Mouse (Mus musculus) forebrain, embryonic 14.5 days (tissue): ENCODE results near the gene Runx1. TPM values are rescaled to one million over a fixed set of nuclear protein-coding genes. Genes with fewer than 3 reads are reported as not detected.

Experiments
- ATAC-seq: fragments of 200-750 bp; cut with Nextera tagmentation; 2 replicates; pipeline ENCODE4 v1.8.0; 2017; ENCODE audit warnings: mild to moderate bottlenecking, moderate library complexity
- DNase-seq: peaks from one replicate; pipeline ENCODE4 v3.0.0-alpha.2; 2015; ENCODE audit warnings: low spot score
- H3K27ac ChIP-seq: fragments of 300-500 bp; sonication (generic); 2 replicates; pipeline ENCODE4 v1.5.1; 2014; ENCODE audit warnings: low read depth, mild to moderate bottlenecking, control low read depth, low read length, moderate library complexity
- H3K27me3 ChIP-seq: fragments of 300-500 bp; sonication (generic); replicated peaks from 2 replicates; pipeline ENCODE4 v1.6.1; 2014; ENCODE audit warnings: low read length, control low read depth, mixed read lengths; ENCODE audit not compliant: control insufficient read depth, insufficient read depth
- H3K36me3 ChIP-seq: fragments of 300-500 bp; sonication (generic); 2 replicates; pipeline ENCODE4 v1.6.1; 2014; ENCODE audit warnings: low read length, control low read depth; ENCODE audit not compliant: control insufficient read depth, insufficient read depth
- H3K4me1 ChIP-seq: fragments of 300-500 bp; sonication (generic); 2 replicates; pipeline ENCODE4 v1.6.1; 2014; ENCODE audit warnings: antibody characterized with exemption, low read length, control low read depth; ENCODE audit not compliant: control insufficient read depth, insufficient read depth
- H3K4me2 ChIP-seq: fragments of 300-500 bp; sonication (generic); 2 replicates; pipeline ENCODE4 v1.6.1; 2014; ENCODE audit warnings: mild to moderate bottlenecking, control low read depth, low read length
- H3K4me3 ChIP-seq: fragments of 300-500 bp; sonication (generic); 2 replicates; pipeline ENCODE4 v1.5.1; 2014; ENCODE audit warnings: low read depth, low read length, control low read depth
- H3K9ac ChIP-seq: fragments of 300-500 bp; sonication (generic); 2 replicates; pipeline ENCODE4 v1.6.1; 2014; ENCODE audit warnings: mild to moderate bottlenecking, low read length, control low read depth, moderate library complexity
- H3K9me3 ChIP-seq: fragments of 300-500 bp; sonication (generic); replicated peaks from 2 replicates; pipeline ENCODE4 v1.6.1; 2016; ENCODE audit warnings: low read length, control low read depth, mixed read lengths; ENCODE audit not compliant: control insufficient read depth
- WGBS: fragments of 180-500 bp; shearing (Covaris S2); extraction: QIAGEN DNeasy Blood & Tissue Kit; methylation state at CpG from one replicate; pipeline ENCODE4 v1.1.7; 2014; 5-methylcytosine and 5-hydroxymethylcytosine counted together
- polyA plus RNA-seq: library from polyadenylated mRNA; unstranded; fragments of >200 nt; fragmentation: Nextera tagmentation; extraction: Ambion mirVana; gene quantifications from 2 replicates; pipeline ENCODE4 v1.2.1, GENCODE M21; 2014

Gene Runx1
- polyA plus RNA-seq, 1 experiment from 2014 or later, result 0.39 TPM

DNA sequence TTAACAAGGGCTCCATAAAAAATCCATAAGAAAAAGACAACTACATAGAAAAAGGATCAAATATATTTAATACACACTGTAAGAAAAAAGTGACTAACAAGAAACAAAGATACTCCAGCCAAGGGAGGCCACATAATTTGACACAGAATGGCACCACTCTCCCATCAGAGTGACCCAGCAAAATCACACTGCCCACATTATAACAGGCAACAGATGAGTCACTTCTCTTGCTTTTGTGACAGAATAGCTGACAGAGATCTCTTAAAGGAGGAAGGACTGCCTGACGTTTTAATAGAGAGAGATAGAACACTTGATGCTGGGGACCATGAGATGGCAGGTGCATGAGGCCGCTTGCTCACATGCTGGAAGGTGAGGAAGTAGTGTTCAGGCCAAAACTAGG, 35.6 kb upstream of the Runx1 start:
- 82% methylated on average over 2 of the region's 2 CpGs for WGBS
- DNase-seq (no peak), ATAC-seq (no peak)
- no peak overlapping the region for H3K27ac ChIP-seq
- H3K4me1 ChIP-seq, result no peaks in the 10 kb centered on the region
- no peak overlapping the region for H3K4me2 ChIP-seq
- H3K36me3 ChIP-seq, result no peaks in the 10 kb centered on the region
- no peak overlapping the region for H3K4me3 ChIP-seq
- H3K9me3 ChIP-seq, result no peaks in the 10 kb centered on the region
- no peak overlapping the region for H3K9ac ChIP-seq
- no peaks in the 10 kb centered on the region for H3K27me3 ChIP-seq

DNA sequence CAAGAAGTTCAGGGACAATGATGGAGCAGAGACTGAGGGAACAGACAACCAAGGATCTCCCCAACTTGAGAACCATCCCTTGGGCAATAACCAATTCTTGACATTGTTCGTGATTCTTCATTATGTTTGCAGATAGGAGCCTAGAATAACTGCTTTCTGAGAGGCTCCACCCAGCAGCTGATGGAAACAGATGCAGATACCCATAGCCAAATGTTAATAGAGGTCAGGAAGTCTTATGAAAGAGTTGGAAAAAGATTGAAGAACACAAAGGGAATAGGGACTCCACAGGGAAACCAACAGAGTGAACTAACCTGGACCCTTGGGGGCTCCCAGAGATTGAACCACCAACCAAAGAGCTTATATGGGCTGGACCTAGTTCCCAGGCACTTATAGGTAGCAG, 34.7 kb upstream of the Runx1 start:
- Histone ChIP-seq H3K27ac (no peak overlapping the region), H3K4me1 (no peaks in the 10 kb centered on the region), H3K9me3 (no peaks in the 10 kb centered on the region), H3K9ac (no peak overlapping the region), H3K4me3 (no peak overlapping the region), H3K4me2 (no peak overlapping the region), H3K36me3 (no peaks in the 10 kb centered on the region), H3K27me3 (no peaks in the 10 kb centered on the region)
- WGBS, result 96% methylated on average over 1 of the region's 1 CpGs
- ATAC-seq, result no peak
- DNase-seq, result no peak

DNA sequence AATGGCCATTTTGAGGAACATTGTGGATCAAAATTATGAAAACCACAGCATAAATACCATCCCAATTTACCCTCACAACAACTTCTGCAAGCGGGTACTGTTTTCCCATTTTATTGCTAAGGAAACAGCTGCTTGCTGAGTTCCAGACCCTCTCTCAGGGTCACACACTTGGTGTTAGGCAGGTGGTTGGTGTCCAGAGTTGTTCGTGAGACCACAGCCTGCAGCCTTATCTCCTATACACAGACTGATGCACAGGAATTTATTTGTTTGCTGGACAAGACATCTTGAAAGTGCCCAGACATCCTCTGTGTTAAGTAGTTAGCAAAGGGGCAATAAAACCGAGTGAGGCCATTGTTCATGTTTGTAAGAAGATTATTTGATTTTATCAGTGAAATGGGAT, 30.8 kb upstream of the Runx1 start:
- no peaks in the 10 kb centered on the region for H3K4me1 ChIP-seq
- WGBS, result 86% methylated on average over 3 of the region's 3 CpGs
- no peaks in the 10 kb centered on the region for H3K27me3 ChIP-seq
- H3K4me2 ChIP-seq, result no peak overlapping the region
- DNase-seq, result no peak
- H3K27ac ChIP-seq, result no peak overlapping the region
- no peaks in the 10 kb centered on the region for H3K9me3 ChIP-seq
- H3K9ac ChIP-seq, result no peak overlapping the region
- H3K36me3 ChIP-seq, result no peaks in the 10 kb centered on the region
- H3K4me3 ChIP-seq, result no peak overlapping the region
- ATAC-seq, result no peak

DNA sequence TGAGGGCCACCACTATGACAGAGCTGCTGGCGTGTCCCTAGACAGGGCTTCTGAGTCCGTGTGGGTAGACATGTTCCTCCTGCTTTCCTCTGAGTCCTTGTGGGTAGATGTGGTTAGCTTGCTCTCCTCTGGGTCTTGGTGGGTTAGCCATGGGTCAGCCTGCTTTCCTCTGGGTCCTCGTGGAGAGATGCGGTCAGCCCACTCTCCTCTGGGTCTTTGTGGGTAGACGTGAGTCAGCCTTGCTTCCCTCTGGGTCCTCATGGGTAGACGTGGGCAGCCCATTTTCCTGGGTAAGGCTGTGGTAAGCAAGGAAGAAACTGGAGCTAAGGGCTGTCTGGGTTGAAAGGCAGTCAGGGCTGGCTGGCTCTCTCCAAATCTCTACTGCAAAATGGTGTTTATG, 26.3 kb upstream of the Runx1 start:
- DNase-seq (no peak), ATAC-seq (no peak)
- Histone ChIP-seq H3K4me2 (no peak overlapping the region), H3K4me1 (no peaks in the 10 kb centered on the region), H3K27ac (no peak overlapping the region), H3K9me3 (no peaks in the 10 kb centered on the region), H3K36me3 (no peaks in the 10 kb centered on the region), H3K4me3 (no peak overlapping the region), H3K27me3 (no peaks in the 10 kb centered on the region), H3K9ac (no peak overlapping the region)
- WGBS, result 92% methylated on average over 6 of the region's 6 CpGs

DNA sequence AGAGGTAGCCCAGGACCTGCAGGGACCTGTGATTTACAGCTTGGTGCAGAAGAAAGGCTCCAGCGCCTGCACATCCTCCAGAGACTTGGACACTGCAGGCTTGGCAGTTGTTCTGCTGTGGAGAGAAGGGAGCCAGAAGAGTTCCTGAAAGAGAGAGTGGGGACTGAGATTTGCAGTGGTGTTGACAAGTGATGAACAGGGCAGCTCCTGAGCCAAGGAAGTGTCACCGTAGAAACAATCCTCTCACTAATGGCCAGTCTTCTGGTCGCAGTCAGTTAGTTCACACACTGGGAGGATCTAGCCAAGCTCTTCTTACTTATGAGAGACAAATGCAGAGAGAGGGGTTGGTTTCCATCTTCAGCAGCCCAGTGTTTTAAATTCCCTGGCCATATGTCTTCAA, 24.5 kb upstream of the Runx1 start:
- Histone ChIP-seq H3K9ac (no peak overlapping the region), H3K4me2 (no peak overlapping the region), H3K4me3 (no peak overlapping the region), H3K27me3 (no peaks in the 10 kb centered on the region), H3K27ac (no peak overlapping the region), H3K9me3 (no peaks in the 10 kb centered on the region), H3K4me1 (no peaks in the 10 kb centered on the region), H3K36me3 (no peaks in the 10 kb centered on the region)
- DNase-seq (no peak), ATAC-seq (no peak)
- WGBS, result 75% methylated on average over 3 of the region's 3 CpGs

DNA sequence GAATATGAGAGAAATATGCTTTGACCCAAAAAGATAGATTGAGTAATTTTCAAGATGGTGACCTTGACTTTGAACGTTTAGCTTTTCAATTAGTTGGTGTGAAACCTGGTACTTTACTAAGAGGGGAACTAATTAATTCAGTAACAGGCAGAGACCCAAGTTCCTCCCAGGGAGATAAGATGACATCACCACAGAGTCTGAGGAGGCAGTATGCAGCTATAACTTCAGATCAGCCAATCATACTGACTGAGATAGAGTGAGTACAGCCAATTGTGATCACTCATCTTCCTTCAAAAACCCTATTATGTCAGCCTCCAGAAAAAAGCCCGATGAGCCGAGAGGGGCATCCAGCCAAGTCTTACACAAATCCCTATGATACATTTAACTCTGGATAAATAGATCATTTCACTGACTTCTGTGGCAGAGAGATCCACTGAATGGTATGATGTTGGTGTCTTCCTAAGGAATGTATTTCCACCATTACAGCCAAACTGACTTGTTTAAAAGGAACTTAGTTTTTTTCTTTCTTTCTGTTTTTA, 21.9 kb upstream of the Runx1 start:
- DNase-seq (peak; percentile 37), ATAC-seq (peak; percentile 52; the same call in 1 of the 2 replicates)
- no peaks in the 10 kb centered on the region for H3K9me3 ChIP-seq
- no peaks in the 10 kb centered on the region for H3K4me1 ChIP-seq
- H3K27ac ChIP-seq, result no peak overlapping the region
- H3K27me3 ChIP-seq, result no peaks in the 10 kb centered on the region
- 55% methylated on average over 3 of the region's 3 CpGs for WGBS
- no peaks in the 10 kb centered on the region for H3K36me3 ChIP-seq
- no peak overlapping the region for H3K4me2 ChIP-seq
- H3K4me3 ChIP-seq, result no peak overlapping the region
- H3K9ac ChIP-seq, result no peak overlapping the region

DNA sequence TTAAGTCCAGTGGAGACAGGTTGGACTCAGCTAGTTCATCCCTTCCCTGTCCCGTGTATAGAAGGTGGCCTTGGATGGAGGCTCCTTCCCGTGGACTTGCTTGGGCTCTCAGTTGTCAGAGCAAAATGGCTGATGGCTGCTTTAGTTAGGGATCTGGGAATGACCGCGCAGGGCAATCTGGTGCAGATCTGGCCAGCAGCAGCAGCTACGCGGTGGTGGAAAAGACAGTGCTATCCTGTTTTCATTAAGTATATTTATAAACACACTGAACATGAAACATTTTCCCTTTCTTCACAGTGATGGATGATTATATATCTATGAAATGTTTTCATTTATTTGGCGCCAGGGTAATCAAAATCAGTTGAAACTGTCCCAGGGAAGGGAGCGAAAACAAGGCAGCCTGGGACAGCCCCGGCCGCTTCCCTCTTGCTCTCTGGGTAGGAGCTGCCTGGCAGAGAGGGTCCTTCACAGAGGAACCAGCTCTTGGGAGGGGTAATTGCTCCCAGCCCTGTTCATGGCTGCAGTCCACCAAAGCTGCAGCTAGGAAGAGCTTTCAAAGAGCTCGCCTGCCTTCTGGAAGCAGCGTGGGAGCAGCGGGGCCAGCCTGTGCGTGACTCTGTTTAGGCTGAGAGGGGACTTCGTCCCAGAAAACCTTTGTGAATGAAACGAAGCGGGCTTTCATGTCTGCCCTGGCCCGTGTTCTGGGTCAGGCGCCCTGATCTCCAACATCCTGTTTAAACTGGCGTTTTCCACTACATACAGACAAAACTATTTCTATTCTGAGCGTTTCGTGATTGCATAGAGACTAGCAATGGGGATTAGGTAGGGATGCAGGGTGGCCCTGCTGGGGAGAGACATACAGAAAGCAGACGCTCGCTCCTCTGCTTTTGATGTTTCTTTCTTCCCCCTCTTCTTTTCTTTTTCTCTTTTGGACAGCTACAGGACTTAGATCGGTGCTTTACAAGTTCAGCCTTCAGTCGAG, 19.6 kb upstream of the Runx1 start:
- Histone ChIP-seq H3K36me3 (no peaks in the 10 kb centered on the region), H3K9me3 (no peaks in the 10 kb centered on the region), H3K27me3 (no peaks in the 10 kb centered on the region), H3K4me1 (no peaks in the 10 kb centered on the region), H3K27ac (no peak overlapping the region), H3K4me2 (no peak overlapping the region), H3K9ac (no peak overlapping the region), H3K4me3 (no peak overlapping the region)
- DNase-seq (peak; percentile 52), ATAC-seq (peak; percentile 50)
- 51% methylated on average over 26 of the region's 26 CpGs for WGBS

DNA sequence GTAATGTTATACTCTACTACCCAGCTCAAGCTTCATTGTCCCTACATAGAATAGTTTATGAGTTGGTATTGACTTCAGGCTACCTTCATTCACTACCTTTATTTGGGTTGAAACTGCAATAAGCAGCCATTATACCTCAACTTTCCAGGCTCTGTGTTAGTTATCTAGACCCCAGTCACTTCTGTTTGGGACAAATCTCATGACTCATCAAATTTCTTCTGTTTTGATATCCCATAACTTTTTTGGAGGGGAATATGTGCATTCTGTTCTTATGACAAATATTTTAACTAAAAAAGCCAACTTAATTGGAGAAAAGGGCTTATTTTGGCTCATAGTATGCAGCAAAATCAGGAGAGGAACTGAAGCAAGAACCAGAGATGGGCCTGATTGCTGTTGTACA, 12.8 kb upstream of the Runx1 start:
- no peak overlapping the region for H3K27ac ChIP-seq
- no peak overlapping the region for H3K4me3 ChIP-seq
- no peaks in the 10 kb centered on the region for H3K27me3 ChIP-seq
- H3K4me1 ChIP-seq, result no peaks in the 10 kb centered on the region
- ATAC-seq (no peak), DNase-seq (no peak)
- H3K36me3 ChIP-seq, result no peaks in the 10 kb centered on the region
- H3K9me3 ChIP-seq, result no peaks in the 10 kb centered on the region
- H3K9ac ChIP-seq, result no peak overlapping the region
- no peak overlapping the region for H3K4me2 ChIP-seq

DNA sequence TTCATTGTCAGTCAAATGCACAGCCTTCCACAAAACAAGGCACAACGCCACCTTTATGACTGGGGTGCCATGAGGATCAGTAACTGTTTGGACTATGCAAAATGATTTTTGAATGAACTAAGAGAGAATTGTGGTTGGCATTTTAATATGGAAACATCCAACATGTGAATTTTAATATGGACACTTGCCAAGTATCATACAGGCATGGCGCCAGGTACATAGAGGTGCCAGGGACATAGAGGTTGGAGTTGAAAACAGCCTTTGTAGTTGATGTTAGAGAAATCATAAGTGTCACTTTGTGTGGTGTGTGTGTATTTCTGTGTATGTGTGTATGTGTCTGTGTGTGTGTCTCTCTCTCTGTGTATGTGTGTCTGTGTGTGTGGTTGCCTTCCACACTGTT, 5.4 kb upstream of the Runx1 start:
- 86% methylated on average over 2 of the region's 2 CpGs for WGBS
- H3K9me3 ChIP-seq, result no peaks in the 10 kb centered on the region
- DNase-seq, result no peak
- no peak overlapping the region for H3K27ac ChIP-seq
- ATAC-seq, result no peak
- no peaks in the 10 kb centered on the region for H3K27me3 ChIP-seq
- no peaks in the 10 kb centered on the region for H3K36me3 ChIP-seq
- no peak overlapping the region for H3K9ac ChIP-seq
- H3K4me2 ChIP-seq, result no peak overlapping the region
- no peak overlapping the region for H3K4me3 ChIP-seq
- H3K4me1 ChIP-seq, result peaks cover 10% of the 10 kb centered on the region
